Mouse (Mus musculus) embryonic facial prominence, embryonic 14.5 days (tissue): ENCODE data around the gene Sh3bp4. TPM values are rescaled to one million over a fixed set of nuclear protein-coding genes. Genes with fewer than 3 reads are reported as not detected.

Experiments used
- ATAC-seq: fragments of 200-750 bp; cut with Nextera tagmentation; 2 replicates; pipeline ENCODE4 v1.8.0; 2017; ENCODE audit warnings: low read depth, moderate number of reproducible peaks, moderate TSS enrichment
- DNase-seq: peaks from one replicate; pipeline ENCODE4 v3.0.0-alpha.2; 2015; ENCODE audit warnings: low spot score
- H3K27ac ChIP-seq: fragments of 300-500 bp; sonication (generic); replicated peaks from 2 replicates; pipeline ENCODE4 v1.5.1; 2014; ENCODE audit warnings: low read depth, mild to moderate bottlenecking, low read length, moderate library complexity
- H3K27me3 ChIP-seq: fragments of 300-500 bp; sonication (generic); replicated peaks from 2 replicates; pipeline ENCODE4 v1.6.1; 2014; ENCODE audit warnings: low read length; ENCODE audit not compliant: control insufficient read depth, insufficient read depth
- H3K36me3 ChIP-seq: fragments of 300-500 bp; sonication (generic); 2 replicates; pipeline ENCODE4 v1.6.1; 2014; ENCODE audit warnings: low read length, mixed read lengths; ENCODE audit not compliant: control insufficient read depth, insufficient read depth
- H3K4me1 ChIP-seq: fragments of 300-500 bp; sonication (generic); 2 replicates; pipeline ENCODE4 v1.6.1; 2014; ENCODE audit warnings: antibody characterized with exemption, low read length; ENCODE audit not compliant: control insufficient read depth, insufficient read depth
- H3K4me2 ChIP-seq: fragments of 300-500 bp; sonication (generic); 2 replicates; pipeline ENCODE4 v1.6.1; 2014; ENCODE audit warnings: low read depth, mild to moderate bottlenecking, low read length, moderate library complexity, mixed read lengths
- H3K4me3 ChIP-seq: fragments of 300-500 bp; sonication (generic); 2 replicates; pipeline ENCODE4 v1.5.1; 2014; ENCODE audit warnings: low read depth, mild to moderate bottlenecking, low read length
- H3K9ac ChIP-seq: fragments of 300-500 bp; sonication (generic); 2 replicates; pipeline ENCODE4 v1.6.1; 2014; ENCODE audit warnings: low read depth, mild to moderate bottlenecking, low read length, moderate library complexity, mixed read lengths
- H3K9me3 ChIP-seq: fragments of 300-500 bp; sonication (generic); 2 replicates; pipeline ENCODE4 v1.6.1; 2016; ENCODE audit warnings: low read length; ENCODE audit not compliant: control insufficient read depth
- WGBS: fragments of 180-500 bp; shearing (Covaris S2); extraction: QIAGEN DNeasy Blood & Tissue Kit; methylation state at CpG from one replicate; pipeline ENCODE4 v1.1.7; 2014; 5-methylcytosine and 5-hydroxymethylcytosine counted together
- polyA plus RNA-seq: library from polyadenylated mRNA; unstranded; fragments of >200 nt; fragmentation: Nextera tagmentation; extraction: Ambion mirVana; gene quantifications from 2 replicates; pipeline ENCODE4 v1.2.1, GENCODE M21; 2014

Sh3bp4 gene
- polyA plus RNA-seq, 1 experiment from 2014 or later, result 23.1 TPM

GRCm38 (mm10) chr1:89192536-89193220 lies 122.5 kb downstream of the Sh3bp4 start:
- peaks cover 11% of the 10 kb centered on the region for H3K4me1 ChIP-seq
- H3K27ac ChIP-seq, result no peak overlapping the region
- H3K9me3 ChIP-seq, result no peaks in the 10 kb centered on the region
- DNase-seq (no peak), ATAC-seq (no peak)
- no peak overlapping the region for H3K4me2 ChIP-seq
- WGBS, result 68% methylated on average over 11 of the region's 11 CpGs
- H3K27me3 ChIP-seq, result no peaks in the 10 kb centered on the region
- no peak overlapping the region for H3K9ac ChIP-seq
- no peaks in the 10 kb centered on the region for H3K36me3 ChIP-seq
- no peak overlapping the region for H3K4me3 ChIP-seq

GRCm38 (mm10) chr1:89193576-89193975 lies 123.4 kb downstream of the Sh3bp4 start:
- 51% methylated on average over 7 of the region's 7 CpGs for WGBS

GRCm38 (mm10) chr1:89195827-89196712 lies 125.9 kb downstream of the Sh3bp4 start:
- peak overlapping the region; percentile 14; the same call in 1 of the 2 replicates for H3K9ac ChIP-seq
- 45% methylated on average over 12 of the region's 12 CpGs for WGBS
- peak; percentile 81 for ATAC-seq
- no peak overlapping the region for H3K4me3 ChIP-seq
- H3K4me1 ChIP-seq, result peaks cover 3% of the 10 kb centered on the region; the same call in 1 of the 2 replicates
- no peak overlapping the region for H3K27ac ChIP-seq
- no peak overlapping the region for H3K4me2 ChIP-seq
- H3K27me3 ChIP-seq, result no peaks in the 10 kb centered on the region
- no peaks in the 10 kb centered on the region for H3K36me3 ChIP-seq
- peak; percentile 93 for DNase-seq
- no peaks in the 10 kb centered on the region for H3K9me3 ChIP-seq

More at GRCm38 (mm10) chr1:89193576-89193975, 123.4 kb downstream of the Sh3bp4 start:
- H3K4me1 ChIP-seq, result peaks cover 11% of the 10 kb centered on the region
- ATAC-seq (no peak), DNase-seq (no peak)
- H3K9ac ChIP-seq, result no peak overlapping the region
- H3K27ac ChIP-seq, result no peak overlapping the region
- H3K27me3 ChIP-seq, result no peaks in the 10 kb centered on the region
- H3K36me3 ChIP-seq, result no peaks in the 10 kb centered on the region
- H3K9me3 ChIP-seq, result no peaks in the 10 kb centered on the region
- H3K4me3 ChIP-seq, result no peak overlapping the region
- no peak overlapping the region for H3K4me2 ChIP-seq
